Mouse (Mus musculus) liver, adult 2 months (tissue): ENCODE results near the gene Dnajc11. TPM values are rescaled to one million over a fixed set of nuclear protein-coding genes. Genes with fewer than 3 reads are reported as not detected.

ENCODE experiments used
- DNase-seq: peaks from one replicate; pipeline ENCODE4 v3.0.0-alpha.2; 2011; ENCODE audit warnings: low read depth, low spot score; ENCODE audit errors: extremely low read depth
- H3K27ac ChIP-seq: fragments of 200-500 bp; replicated peaks from 2 replicates; pipeline ENCODE4 v1.5.1; 2012; ENCODE audit warnings: low read depth, mild to moderate bottlenecking, control low read depth, inconsistent platforms, low read length; ENCODE audit not compliant: insufficient read depth
- H3K27me3 ChIP-seq: fragments of 200-500 bp; 2 replicates; pipeline ENCODE4 v1.6.1; 2012; ENCODE audit warnings: mild to moderate bottlenecking, moderate library complexity, low read length, inconsistent platforms; ENCODE audit not compliant: control insufficient read depth, insufficient read depth
- H3K36me3 ChIP-seq: fragments of 200-500 bp; 2 replicates; pipeline ENCODE4 v1.6.1; 2012; ENCODE audit warnings: low read length, inconsistent platforms; ENCODE audit not compliant: control insufficient read depth, insufficient read depth
- H3K4me1 ChIP-seq: fragments of 200-500 bp; 2 replicates; pipeline ENCODE4 v1.6.1; 2011; ENCODE audit warnings: low read length; ENCODE audit not compliant: control insufficient read depth, insufficient read depth
- H3K4me3 ChIP-seq: fragments of 200-500 bp; 2 replicates; pipeline ENCODE4 v1.5.1; 2011; ENCODE audit warnings: low read depth, mild to moderate bottlenecking, control low read depth, low read length, moderate library complexity; ENCODE audit not compliant: insufficient read depth
- H3K79me2 ChIP-seq: fragments of 200-500 bp; 2 replicates; pipeline ENCODE4 v1.6.1; 2012; ENCODE audit warnings: inconsistent platforms, mild to moderate bottlenecking, low read length, moderate library complexity; ENCODE audit not compliant: control insufficient read depth, insufficient read depth
- H3K9ac ChIP-seq: fragments of 200-500 bp; 2 replicates; pipeline ENCODE4 v1.6.1; 2012; ENCODE audit warnings: low read depth, mild to moderate bottlenecking, control low read depth, inconsistent platforms, low read length
- CTCF ChIP-seq: fragments of 200-500 bp; IDR thresholded peaks from 2 replicates; pipeline ENCODE4 v1.5.1; 2011; ENCODE audit warnings: low read depth, low read length, control low read depth
- POLR2A ChIP-seq: fragments of 200-500 bp; IDR thresholded peaks from 2 replicates; pipeline ENCODE4 v1.6.1; 2011; ENCODE audit warnings: low read length, control low read depth; ENCODE audit not compliant: insufficient read depth; ENCODE audit errors: extremely low read depth
- WGBS: fragments of 180-500 bp; shearing (Covaris S2); methylation state at CpG from one replicate; pipeline ENCODE4 v1.1.7; 2018; 5-methylcytosine and 5-hydroxymethylcytosine counted together
- polyA plus RNA-seq: library from polyadenylated mRNA; depleted of rRNA; stranded (reverse); fragments of >200 nt; gene quantifications from 2 replicates; pipeline ENCODE4 v1.2.3, GENCODE M21; 2012
- total RNA-seq: library from RNA; depleted of rRNA; stranded (reverse); fragments of >200 nt; gene quantifications from 2 replicates; pipeline ENCODE4 v1.2.3, GENCODE M21; 2014

Dnajc11 gene
- total and polyA plus RNA-seq, 2 experiments: 23.9 to 52.6 TPM

GRCm38 (mm10) chr4:151985886-151986285, 52.4 kb downstream of the Dnajc11 start:
- Histone ChIP-seq H3K27ac (no peak overlapping the region), H3K4me1 (peaks cover 7% of the 10 kb centered on the region), H3K36me3 (no peaks in the 10 kb centered on the region), H3K9ac (no peak overlapping the region), H3K27me3 (no peaks in the 10 kb centered on the region), H3K79me2 (peaks cover 10% of the 10 kb centered on the region; the same call in 1 of the 2 replicates), H3K4me3 (no peak overlapping the region)
- WGBS: 68% methylated on average over 10 of the region's 10 CpGs
- no peak for TF ChIP-seq CTCF
- no peak for TF ChIP-seq POLR2A
- no peak for DNase-seq

GRCm38 (mm10) chr4:151986650-151987049, 53.2 kb downstream of the Dnajc11 start:
- DNase-seq: no peak
- H3K4me3 ChIP-seq: no peak overlapping the region
- no peaks in the 10 kb centered on the region; the same call in 1 of the 2 replicates for H3K36me3 ChIP-seq
- TF ChIP-seq POLR2A (no peak), CTCF (no peak)
- H3K4me1 ChIP-seq: peaks cover 7% of the 10 kb centered on the region
- H3K79me2 ChIP-seq: peaks cover 10% of the 10 kb centered on the region; the same call in 1 of the 2 replicates
- no peak overlapping the region for H3K9ac ChIP-seq
- 83% methylated on average over 8 of the region's 8 CpGs for WGBS
- H3K27me3 ChIP-seq: no peaks in the 10 kb centered on the region
- no peak overlapping the region for H3K27ac ChIP-seq

GRCm38 (mm10) chr4:151988014-151988341, 54.5 kb downstream of the Dnajc11 start:
- no peak for DNase-seq
- H3K79me2 ChIP-seq: peaks cover 10% of the 10 kb centered on the region; the same call in 1 of the 2 replicates
- WGBS: 31% methylated on average over 10 of the region's 10 CpGs
- peak overlapping the region; percentile 92 for H3K4me3 ChIP-seq
- H3K27me3 ChIP-seq: no peaks in the 10 kb centered on the region
- peaks cover 7% of the 10 kb centered on the region for H3K4me1 ChIP-seq
- H3K36me3 ChIP-seq: no peaks in the 10 kb centered on the region; the same call in 1 of the 2 replicates
- H3K27ac ChIP-seq: no peak overlapping the region
- no peak for TF ChIP-seq POLR2A
- no peak for TF ChIP-seq CTCF
- peak overlapping the region; percentile 91 for H3K9ac ChIP-seq

GRCm38 (mm10) chr4:151988342-151989109, 55.0 kb downstream of the Dnajc11 start, which contains the start of gene Thap3:
Thap3 (minus strand) TSS chr4:151988997.
- Histone ChIP-seq H3K27me3 (no peaks in the 10 kb centered on the region), H3K9ac (peak within 1 kb of the TSS; percentile 91), H3K79me2 (peaks cover 10% of the 10 kb centered on the region; the same call in 1 of the 2 replicates), H3K4me3 (peak within 1 kb of the TSS; percentile 92), H3K4me1 (peaks cover 7% of the 10 kb centered on the region), H3K36me3 (no peaks in the 10 kb centered on the region; the same call in 1 of the 2 replicates), H3K27ac (peak within 1 kb of the TSS; percentile 51)
- DNase-seq: peak; percentile 51
- 0 out of 2 replicates have a peak, but pooled peaks have one; percentile 29 for TF ChIP-seq POLR2A
- TF ChIP-seq CTCF: no peak
- under 1% methylated on average over 53 of the region's 54 CpGs for WGBS

GRCm38 (mm10) chr4:151989110-151989488, 55.6 kb downstream of the Dnajc11 start:
- H3K27me3 ChIP-seq: no peaks in the 10 kb centered on the region
- peak overlapping the region; percentile 92 for H3K4me3 ChIP-seq
- peak overlapping the region; percentile 34; the same call in 1 of the 2 replicates for H3K27ac ChIP-seq
- peaks cover 7% of the 10 kb centered on the region for H3K4me1 ChIP-seq
- peak overlapping the region; percentile 91 for H3K9ac ChIP-seq
- no peak for TF ChIP-seq CTCF
- no peak for TF ChIP-seq POLR2A
- H3K36me3 ChIP-seq: no peaks in the 10 kb centered on the region; the same call in 1 of the 2 replicates
- H3K79me2 ChIP-seq: peaks cover 10% of the 10 kb centered on the region; the same call in 1 of the 2 replicates
- DNase-seq: no peak
- WGBS: 42% methylated on average over 6 of the region's 6 CpGs

GRCm38 (mm10) chr4:151992091-151992490, 58.6 kb downstream of the Dnajc11 start:
- no peak overlapping the region for H3K4me3 ChIP-seq
- 95% methylated on average over 9 of the region's 9 CpGs for WGBS
- TF ChIP-seq CTCF: no peak
- no peak for TF ChIP-seq POLR2A
- H3K36me3 ChIP-seq: no peaks in the 10 kb centered on the region; the same call in 1 of the 2 replicates
- peaks cover 16% of the 10 kb centered on the region; the same call in 1 of the 2 replicates for H3K79me2 ChIP-seq
- peaks cover 7% of the 10 kb centered on the region for H3K4me1 ChIP-seq
- no peak overlapping the region for H3K9ac ChIP-seq
- H3K27ac ChIP-seq: no peak overlapping the region
- no peak for DNase-seq
- no peaks in the 10 kb centered on the region for H3K27me3 ChIP-seq
